Mouse (Mus musculus) E14TG2a.4 (cell line): ENCODE results near the gene Speg.

Experiments used
- H3K27me3 ChIP-seq: 2 replicates; pipeline ENCODE4 v1.6.1; 2014; ENCODE audit warnings: low read length, control low read depth; ENCODE audit not compliant: insufficient read depth
- H3K36me3 ChIP-seq: 2 replicates; pipeline ENCODE4 v1.6.1; 2014; ENCODE audit warnings: low read length, control low read depth; ENCODE audit not compliant: insufficient read depth
- H3K4me1 ChIP-seq: replicated peaks from 2 replicates; pipeline ENCODE4 v1.6.1; 2014; ENCODE audit warnings: low read depth, low read length, control low read depth
- H3K4me3 ChIP-seq: replicated peaks from 2 replicates; pipeline ENCODE4 v1.5.1; 2014; ENCODE audit warnings: mild to moderate bottlenecking, low read length
- H3K9me3 ChIP-seq: 2 replicates; pipeline ENCODE4 v1.6.1; 2014; ENCODE audit warnings: low read length, control low read depth
- CTCF ChIP-seq: conservative IDR thresholded peaks from 2 replicates; pipeline ENCODE4 v1.5.1; 2014; ENCODE audit warnings: low read length
- NANOG ChIP-seq: IDR thresholded peaks from 2 replicates; pipeline ENCODE4 v1.6.1; 2014; ENCODE audit warnings: borderline replicate concordance, low read length, mixed read lengths
- POU5F1 ChIP-seq: IDR thresholded peaks from 2 replicates; pipeline ENCODE4 v1.6.1; 2014; ENCODE audit warnings: low read length, borderline replicate concordance

Gene Speg

DNA sequence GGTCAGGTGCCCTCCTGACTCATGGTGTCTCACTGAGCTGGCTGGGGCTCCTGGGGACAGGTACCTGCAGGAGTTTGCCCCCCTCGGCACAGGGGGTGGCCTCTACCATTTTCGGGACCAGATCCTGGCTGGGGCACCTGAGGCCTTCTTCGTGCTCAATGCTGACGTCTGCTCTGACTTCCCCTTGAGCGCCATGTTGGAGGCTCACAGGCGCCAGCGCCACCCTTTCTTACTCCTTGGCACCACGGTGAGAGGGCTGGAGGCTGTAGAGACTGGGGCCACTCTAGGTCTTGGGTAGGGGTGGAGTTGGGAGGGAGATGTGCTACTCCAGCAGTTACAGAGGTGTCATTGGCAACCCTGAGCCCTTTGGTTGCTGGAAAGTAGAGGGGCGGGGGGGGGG is 63.7 kb downstream of the Speg start:
- Histone ChIP-seq H3K27me3 (no peaks in the 10 kb centered on the region), H3K36me3 (peaks cover 43% of the 10 kb centered on the region), H3K4me1 (peaks cover 61% of the 10 kb centered on the region), H3K4me3 (no peak overlapping the region), H3K9me3 (no peaks in the 10 kb centered on the region)
- no peak for TF ChIP-seq POU5F1
- TF ChIP-seq NANOG: no peak
- TF ChIP-seq CTCF: no peak

DNA sequence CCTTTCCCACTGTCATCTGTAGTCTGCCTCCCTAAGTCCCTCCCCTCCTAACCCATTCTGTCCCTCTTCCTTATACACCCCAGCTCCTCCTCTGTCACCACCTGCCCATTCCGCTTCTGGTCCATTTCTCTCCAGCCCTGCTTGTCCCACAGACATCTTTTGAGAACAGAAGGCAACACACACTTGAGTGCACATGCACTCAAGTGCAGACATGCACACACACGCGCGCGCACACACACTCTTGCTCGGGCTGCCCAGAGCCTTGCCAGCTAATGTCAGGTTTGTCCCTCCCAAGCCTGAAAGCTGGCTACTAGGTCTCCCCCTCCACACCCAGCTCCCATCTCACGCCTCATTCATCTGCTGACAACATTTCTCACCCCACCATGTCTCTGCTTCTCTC is 65.6 kb downstream of the Speg start:
- H3K4me3 ChIP-seq: no peak overlapping the region
- H3K36me3 ChIP-seq: peaks cover 43% of the 10 kb centered on the region
- peaks cover 76% of the 10 kb centered on the region for H3K4me1 ChIP-seq
- TF ChIP-seq POU5F1 (no peak), CTCF (no peak), NANOG (no peak)
- peaks cover 12% of the 10 kb centered on the region for H3K27me3 ChIP-seq
- H3K9me3 ChIP-seq: no peaks in the 10 kb centered on the region

DNA sequence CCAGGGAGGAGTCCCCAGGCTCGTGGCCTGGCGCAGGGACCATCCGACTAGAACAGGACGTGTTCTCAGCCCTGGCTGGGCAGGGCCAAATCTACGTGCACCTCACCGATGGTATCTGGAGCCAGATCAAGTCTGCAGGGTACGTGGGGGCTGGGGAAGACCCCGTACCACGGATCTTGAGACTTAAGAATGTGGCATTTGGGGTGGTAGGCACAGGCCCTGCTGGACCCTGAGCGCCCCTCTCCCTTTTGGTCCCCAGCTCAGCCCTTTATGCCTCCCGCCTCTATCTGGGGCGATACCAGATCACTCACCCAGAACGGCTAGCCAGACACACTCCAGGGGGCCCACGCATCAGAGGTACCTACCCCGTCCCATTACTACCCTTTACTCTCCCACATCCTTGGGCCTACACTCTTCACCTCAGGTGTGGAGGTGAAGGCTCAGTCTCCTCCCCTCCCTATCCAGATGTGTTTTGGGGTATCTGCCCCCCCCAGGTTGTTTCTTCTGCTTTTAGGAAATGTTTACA is 66.4 kb downstream of the Speg start:
- peaks cover 16% of the 10 kb centered on the region for H3K27me3 ChIP-seq
- peaks cover 78% of the 10 kb centered on the region for H3K4me1 ChIP-seq
- TF ChIP-seq NANOG (no peak), CTCF (no peak), POU5F1 (no peak)
- peaks cover 43% of the 10 kb centered on the region for H3K36me3 ChIP-seq
- no peak overlapping the region for H3K4me3 ChIP-seq
- H3K9me3 ChIP-seq: no peaks in the 10 kb centered on the region

DNA sequence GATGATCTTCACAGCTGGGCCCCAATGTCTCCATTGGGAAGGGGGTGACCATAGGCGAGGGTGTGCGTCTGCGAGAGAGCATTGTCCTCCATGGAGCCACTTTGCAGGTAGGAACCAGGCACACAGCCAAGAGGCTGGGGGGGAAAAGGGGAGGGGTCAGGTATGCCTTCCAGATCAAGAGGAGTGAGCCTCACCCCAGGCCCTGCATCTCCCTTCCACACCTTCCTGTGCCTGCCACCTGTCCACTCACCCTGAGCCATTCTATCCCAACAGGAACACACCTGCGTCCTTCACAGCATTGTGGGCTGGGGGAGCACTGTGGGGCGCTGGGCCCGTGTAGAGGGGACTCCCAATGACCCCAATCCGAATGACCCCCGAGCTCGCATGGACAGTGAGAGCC is 67.1 kb downstream of the Speg start:
- peaks cover 40% of the 10 kb centered on the region for H3K36me3 ChIP-seq
- peaks cover 78% of the 10 kb centered on the region for H3K4me1 ChIP-seq
- no peaks in the 10 kb centered on the region for H3K9me3 ChIP-seq
- H3K4me3 ChIP-seq: no peak overlapping the region
- H3K27me3 ChIP-seq: peaks cover 22% of the 10 kb centered on the region
- TF ChIP-seq NANOG: no peak
- no peak for TF ChIP-seq CTCF
- no peak for TF ChIP-seq POU5F1

DNA sequence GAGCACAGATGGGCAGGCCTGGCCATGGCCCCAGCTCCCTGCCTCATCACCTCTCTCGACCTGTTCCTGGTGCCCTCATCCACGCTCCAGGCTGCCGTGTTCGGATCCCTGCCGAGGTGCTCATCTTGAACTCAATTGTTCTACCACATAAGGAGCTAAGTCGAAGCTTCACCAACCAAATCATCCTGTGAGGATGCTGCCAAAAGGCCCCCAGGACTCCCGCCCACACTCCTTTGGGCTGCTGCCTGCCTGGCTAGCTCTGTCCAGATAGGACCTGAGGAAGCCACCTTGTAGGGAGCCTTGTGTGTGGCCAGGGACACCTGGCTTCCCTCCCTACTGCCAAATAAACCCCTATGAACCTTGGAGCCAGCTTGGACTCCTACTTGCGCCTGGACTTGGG is 67.7 kb downstream of the Speg start:
- peaks cover 29% of the 10 kb centered on the region for H3K27me3 ChIP-seq
- peaks cover 82% of the 10 kb centered on the region for H3K4me1 ChIP-seq
- TF ChIP-seq CTCF (no peak), NANOG (no peak), POU5F1 (no peak)
- peaks cover 35% of the 10 kb centered on the region for H3K36me3 ChIP-seq
- no peaks in the 10 kb centered on the region for H3K9me3 ChIP-seq
- H3K4me3 ChIP-seq: peak overlapping the region; percentile 56

DNA sequence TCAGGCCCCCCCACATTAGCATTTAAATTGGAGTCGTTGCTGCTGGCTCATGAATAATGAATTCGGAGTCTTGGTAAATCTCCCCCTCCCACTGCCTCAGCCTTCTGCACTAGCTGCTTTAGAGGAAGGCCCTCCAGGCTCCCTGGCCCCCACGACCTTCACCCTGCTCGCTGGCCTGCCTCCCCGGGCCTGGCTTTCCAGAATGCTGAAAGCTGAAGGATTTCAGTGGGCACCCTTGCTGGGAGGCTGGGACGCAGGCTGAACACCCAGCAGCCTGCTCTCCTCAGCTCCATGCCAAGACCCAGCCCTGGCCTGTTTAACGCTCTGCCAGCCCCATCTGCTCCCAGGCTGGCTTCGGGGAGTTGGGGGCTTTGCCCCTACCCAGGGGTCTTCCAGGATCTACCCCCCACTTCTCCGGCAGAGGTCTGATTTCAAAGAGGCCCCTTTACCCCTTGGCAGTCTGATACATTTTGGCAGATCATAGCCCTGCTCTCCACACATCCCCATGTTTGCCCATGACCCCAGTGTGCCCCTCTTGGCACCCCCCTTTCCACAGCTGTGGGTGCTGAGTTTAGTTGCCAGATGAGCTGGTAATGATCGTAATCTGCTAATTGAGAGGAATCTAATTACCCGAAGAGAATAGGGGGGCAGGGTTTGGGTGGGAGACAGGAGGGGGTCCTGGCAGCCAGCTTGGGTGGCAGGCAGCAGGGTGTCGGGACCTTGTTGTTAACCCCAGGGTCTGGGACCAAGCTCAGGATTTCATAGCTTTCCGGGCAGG is 68.3 kb downstream of the Speg start:
- peaks cover 35% of the 10 kb centered on the region for H3K27me3 ChIP-seq
- peaks cover 31% of the 10 kb centered on the region for H3K36me3 ChIP-seq
- H3K4me3 ChIP-seq: peak overlapping the region; percentile 56
- peaks cover 88% of the 10 kb centered on the region for H3K4me1 ChIP-seq
- no peak for TF ChIP-seq POU5F1
- no peak for TF ChIP-seq NANOG
- TF ChIP-seq CTCF: no peak
- no peaks in the 10 kb centered on the region for H3K9me3 ChIP-seq

DNA sequence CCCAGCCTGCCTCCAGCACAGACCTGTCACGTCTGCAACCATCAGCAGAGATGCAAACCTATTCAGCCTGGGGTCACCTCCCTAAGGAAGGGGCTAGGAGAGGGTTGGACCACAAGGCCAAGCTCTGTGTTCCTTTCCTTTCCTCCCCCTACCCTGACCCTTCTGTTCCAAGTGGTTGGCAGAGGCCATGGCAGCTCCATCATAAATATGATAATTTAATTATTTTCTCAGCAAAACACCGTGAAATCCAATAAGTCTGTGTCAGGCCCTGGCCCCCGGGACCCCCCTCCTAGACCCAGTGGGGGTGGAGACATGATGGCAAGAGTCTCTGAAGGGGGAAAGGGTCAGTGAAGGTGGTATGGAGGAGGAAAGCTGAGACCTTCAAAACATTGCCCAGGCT is 69.1 kb downstream of the Speg start:
- Histone ChIP-seq H3K27me3 (peaks cover 42% of the 10 kb centered on the region), H3K4me3 (no peak overlapping the region), H3K9me3 (no peaks in the 10 kb centered on the region), H3K36me3 (peaks cover 25% of the 10 kb centered on the region), H3K4me1 (peaks cover 91% of the 10 kb centered on the region)
- TF ChIP-seq CTCF: no peak
- TF ChIP-seq NANOG: no peak
- no peak for TF ChIP-seq POU5F1

DNA sequence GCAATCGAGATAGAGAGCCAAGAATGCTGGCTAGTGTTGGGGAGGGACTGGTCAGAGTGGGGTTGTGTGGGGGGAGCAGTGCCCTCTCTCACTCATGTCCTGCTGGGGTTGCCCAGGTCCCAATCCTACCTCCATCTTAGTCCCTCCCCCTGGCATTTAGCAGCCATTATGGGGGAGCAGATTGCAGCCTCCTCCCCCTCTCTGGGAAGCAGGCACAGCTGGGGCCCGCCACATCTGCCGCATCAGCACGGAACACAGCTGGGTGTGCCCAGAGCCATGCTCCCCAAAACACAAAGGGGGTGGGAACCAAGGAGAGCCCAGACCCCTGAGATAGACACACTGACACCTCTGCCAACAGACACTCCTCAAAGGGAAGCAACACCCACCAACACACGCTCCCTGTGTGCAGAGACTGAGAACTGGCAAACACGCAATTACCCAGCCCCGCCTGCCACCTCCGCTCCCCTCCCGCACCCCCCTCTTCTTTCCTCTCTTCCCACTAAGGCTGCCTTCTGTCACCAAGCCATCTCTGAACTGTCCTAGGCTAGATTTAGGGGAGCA is 70.1 kb downstream of the Speg start:
- 0 out of 2 replicates have a peak overlapping the region, but pooled peaks have one; percentile 13 for H3K4me3 ChIP-seq
- TF ChIP-seq CTCF (no peak), NANOG (no peak), POU5F1 (no peak)
- peaks cover 52% of the 10 kb centered on the region for H3K27me3 ChIP-seq
- peaks cover 7% of the 10 kb centered on the region; the same call in 1 of the 2 replicates for H3K9me3 ChIP-seq
- peaks cover 16% of the 10 kb centered on the region for H3K36me3 ChIP-seq
- peaks cover 97% of the 10 kb centered on the region for H3K4me1 ChIP-seq
